Mouse (Mus musculus) hindbrain, postnatal 0 days (tissue): Measurements from ENCODE around the gene Bicd2. TPM values are rescaled to one million over a fixed set of nuclear protein-coding genes. Genes with fewer than 3 reads are reported as not detected.

ENCODE experiments used
- ATAC-seq: fragments of 200-750 bp; cut with Nextera tagmentation; 2 replicates; pipeline ENCODE4 v1.8.0; 2017; ENCODE audit warnings: mild to moderate bottlenecking, moderate TSS enrichment, moderate library complexity
- DNase-seq: peaks from one replicate; pipeline ENCODE4 v3.0.0-alpha.2; 2015; ENCODE audit warnings: low spot score
- H3K27ac ChIP-seq: fragments of 300-500 bp; sonication (generic); 2 replicates; pipeline ENCODE4 v1.5.1; 2014; ENCODE audit warnings: mild to moderate bottlenecking
- H3K27me3 ChIP-seq: fragments of 300-500 bp; sonication (generic); 2 replicates; pipeline ENCODE4 v1.6.1; 2014; ENCODE audit warnings: low read length, mixed read lengths; ENCODE audit not compliant: insufficient read depth
- H3K36me3 ChIP-seq: fragments of 300-500 bp; sonication (generic); 2 replicates; pipeline ENCODE4 v1.6.1; 2014; ENCODE audit warnings: low read length, mixed read lengths; ENCODE audit not compliant: insufficient read depth
- H3K4me1 ChIP-seq: fragments of 300-500 bp; sonication (generic); 2 replicates; pipeline ENCODE4 v1.6.1; 2014; ENCODE audit warnings: antibody characterized with exemption, low read length, mixed read lengths; ENCODE audit not compliant: insufficient read depth
- H3K4me2 ChIP-seq: fragments of 300-500 bp; sonication (generic); 2 replicates; pipeline ENCODE4 v1.6.1; 2014; ENCODE audit warnings: low read depth, mild to moderate bottlenecking, low read length, moderate library complexity, mixed read lengths
- H3K4me3 ChIP-seq: fragments of 300-500 bp; sonication (generic); 2 replicates; pipeline ENCODE4 v1.5.1; 2014; ENCODE audit warnings: low read length
- H3K9ac ChIP-seq: fragments of 300-500 bp; sonication (generic); replicated peaks from 2 replicates; pipeline ENCODE4 v1.6.1; 2014; ENCODE audit warnings: mild to moderate bottlenecking, low read length, moderate library complexity, mixed read lengths
- H3K9me3 ChIP-seq: fragments of 300-500 bp; sonication (generic); 2 replicates; pipeline ENCODE4 v1.6.1; 2016; ENCODE audit warnings: low read length, mixed read lengths
- CTCF ChIP-seq: IDR thresholded peaks from 2 replicates; pipeline ENCODE4 v1.5.1; 2016; ENCODE audit warnings: antibody characterized with exemption, control low read depth, low read depth
- WGBS: fragments of 180-500 bp; shearing (Covaris S2); extraction: QIAGEN DNeasy Blood & Tissue Kit; methylation state at CpG from one replicate; pipeline ENCODE4 v1.1.7; 2014; 5-methylcytosine and 5-hydroxymethylcytosine counted together
- polyA plus RNA-seq: library from polyadenylated mRNA; unstranded; fragments of >200 nt; fragmentation: Nextera tagmentation; extraction: Ambion mirVana; gene quantifications from 2 replicates; pipeline ENCODE4 v1.2.1, GENCODE M21; 2015
- total RNA-seq: library from RNA; depleted of rRNA; stranded (reverse); fragments of >200 nt; gene quantifications from 2 replicates; pipeline ENCODE4 v1.2.3, GENCODE M21; 2014

Bicd2 gene
- total and polyA plus RNA-seq, 2 experiments from 2014 or later, result 25.1 to 51.2 TPM

DNA sequence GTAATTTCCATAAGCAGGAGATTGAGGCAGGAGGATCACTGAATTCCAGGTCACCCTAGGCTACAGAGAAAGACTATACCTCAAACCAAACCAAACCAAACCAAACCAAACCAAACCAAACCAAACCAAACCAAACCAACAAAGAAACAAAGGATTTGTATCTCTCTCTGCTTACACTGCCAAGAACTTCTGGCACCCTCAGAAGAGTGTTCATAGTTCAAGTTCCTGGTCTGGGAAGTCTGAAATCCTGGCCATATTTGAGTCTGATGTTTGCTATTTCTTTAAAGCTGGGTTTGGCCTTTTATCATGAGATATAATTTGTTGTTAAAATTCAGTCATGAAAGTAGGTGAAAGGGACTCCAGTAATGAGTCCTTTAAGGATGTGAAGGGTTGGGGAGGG is 66.4 kb downstream of the Bicd2 start:
- Histone ChIP-seq H3K4me3 (no peak overlapping the region), H3K9ac (no peak overlapping the region), H3K27me3 (no peaks in the 10 kb centered on the region), H3K9me3 (no peaks in the 10 kb centered on the region), H3K36me3 (no peaks in the 10 kb centered on the region), H3K4me1 (no peaks in the 10 kb centered on the region), H3K27ac (no peak overlapping the region), H3K4me2 (no peak overlapping the region)
- DNase-seq (no peak), ATAC-seq (no peak)
- TF ChIP-seq CTCF, result no peak

DNA sequence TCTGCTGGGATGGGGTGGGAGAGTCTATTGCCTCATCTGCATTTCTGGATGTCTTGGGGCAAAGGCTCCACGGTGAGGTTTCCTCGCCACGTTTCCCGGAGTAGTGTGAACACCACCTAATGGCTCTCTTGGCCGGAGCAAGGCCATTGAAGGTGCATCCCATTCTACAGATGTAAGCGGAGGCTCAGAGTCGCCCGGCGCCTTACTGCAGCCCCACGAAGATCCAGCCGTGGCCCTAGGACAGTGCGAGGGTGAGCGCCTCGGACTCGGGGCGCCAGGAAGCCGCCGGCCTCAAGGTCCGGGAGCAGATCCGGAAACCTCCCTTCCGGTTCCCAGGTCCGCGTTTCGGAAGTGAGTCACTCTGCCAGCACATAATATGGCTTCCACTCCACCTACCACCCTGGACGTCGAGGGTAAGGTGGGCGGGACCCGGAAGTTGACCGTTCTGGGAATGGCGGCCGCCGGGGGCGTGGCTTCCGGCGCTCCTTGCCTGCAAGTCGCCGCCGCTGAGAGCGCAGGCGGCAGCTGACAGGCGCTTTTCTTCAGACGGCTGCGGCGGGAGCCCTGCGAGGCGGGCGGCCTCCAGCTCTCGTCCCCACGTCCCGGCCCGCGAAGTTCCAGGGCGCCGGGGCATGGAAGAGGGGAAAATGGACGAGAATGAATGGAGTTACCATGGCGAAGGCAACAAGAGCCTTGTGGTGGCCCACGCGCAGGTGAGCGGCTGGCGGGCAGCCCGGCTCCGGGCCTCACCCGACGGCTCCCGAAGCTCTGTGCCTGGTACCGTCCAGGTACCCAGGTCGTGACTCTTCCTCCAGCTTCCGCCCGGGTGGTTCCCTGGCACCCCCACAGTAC is 79.6 kb downstream of the Bicd2 start, which contains the start of gene Ippk:
Gene Ippk (plus strand): TSS at position 496 of the 852 bp plus-strand sequence.
- Histone ChIP-seq H3K27me3 (no peaks in the 10 kb centered on the region), H3K9ac (peak within 1 kb of the TSS; percentile 84), H3K4me1 (peaks cover 18% of the 10 kb centered on the region), H3K4me3 (peak within 1 kb of the TSS; percentile 80), H3K9me3 (no peaks in the 10 kb centered on the region), H3K27ac (peak within 1 kb of the TSS; percentile 91), H3K4me2 (peak within 1 kb of the TSS; percentile 95), H3K36me3 (no peaks in the 10 kb centered on the region)
- peak; percentile 98 for DNase-seq
- WGBS, result 1% methylated on average over 66 of the region's 69 CpGs
- peak; percentile 99 for ATAC-seq
- TF ChIP-seq CTCF, result 0 out of 2 replicates have a peak, but pooled peaks have one; percentile 15

DNA sequence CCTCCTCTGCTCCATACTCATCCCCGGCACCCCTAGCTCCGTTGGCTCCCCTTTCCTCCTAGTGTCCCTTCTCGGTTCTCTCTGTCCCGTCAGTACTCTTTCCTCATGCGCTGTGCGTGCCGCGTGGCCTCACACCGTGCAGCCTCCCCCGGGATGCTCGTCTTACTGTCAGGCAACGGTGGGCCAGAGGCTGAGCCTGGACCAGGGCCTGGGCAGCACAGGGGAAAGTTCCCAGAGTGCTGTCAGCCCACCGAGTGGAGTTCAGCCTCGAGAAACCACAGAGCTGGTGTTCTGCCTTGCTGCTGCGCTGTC is 80.2 kb downstream of the Bicd2 start:
- Histone ChIP-seq H3K27me3 (no peaks in the 10 kb centered on the region), H3K9ac (peak overlapping the region; percentile 84), H3K27ac (peak overlapping the region; percentile 80), H3K36me3 (no peaks in the 10 kb centered on the region), H3K4me1 (peaks cover 18% of the 10 kb centered on the region), H3K4me2 (peak overlapping the region; percentile 95), H3K4me3 (peak overlapping the region; percentile 80), H3K9me3 (no peaks in the 10 kb centered on the region)
- ATAC-seq (peak; percentile 33; the same call in 1 of the 2 replicates), DNase-seq (peak; percentile 33)
- no peak for TF ChIP-seq CTCF
- 1% methylated on average over 15 of the region's 15 CpGs for WGBS

DNA sequence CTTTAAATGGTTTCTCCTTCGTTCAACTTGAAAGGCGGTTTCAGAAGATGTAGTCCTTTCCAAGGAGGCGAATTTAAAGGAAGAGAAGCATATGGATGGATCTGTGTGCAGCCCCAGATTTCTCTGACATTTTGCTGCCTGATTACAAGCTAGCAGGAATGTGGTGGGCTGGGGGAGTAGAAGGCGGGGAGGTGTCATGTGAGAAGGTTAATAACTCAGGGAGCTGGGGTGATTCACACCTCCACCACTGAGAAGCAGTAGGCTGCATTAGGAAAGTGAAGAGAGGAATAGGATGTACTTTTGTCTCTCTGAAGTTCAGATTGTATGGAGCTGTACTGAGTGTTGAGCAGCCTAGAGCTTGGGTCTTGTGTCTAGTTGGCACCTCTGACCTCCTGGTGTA is 80.6 kb downstream of the Bicd2 start:
- Histone ChIP-seq H3K36me3 (no peaks in the 10 kb centered on the region), H3K4me1 (peaks cover 18% of the 10 kb centered on the region), H3K9me3 (no peaks in the 10 kb centered on the region), H3K4me3 (peak overlapping the region; percentile 80), H3K27me3 (no peaks in the 10 kb centered on the region), H3K9ac (peak overlapping the region; percentile 84), H3K27ac (0 out of 2 replicates have a peak overlapping the region, but pooled peaks have one; percentile 80), H3K4me2 (peak overlapping the region; percentile 95)
- WGBS, result 43% methylated on average over 4 of the region's 4 CpGs
- TF ChIP-seq CTCF, result no peak
- DNase-seq (no peak), ATAC-seq (no peak)

DNA sequence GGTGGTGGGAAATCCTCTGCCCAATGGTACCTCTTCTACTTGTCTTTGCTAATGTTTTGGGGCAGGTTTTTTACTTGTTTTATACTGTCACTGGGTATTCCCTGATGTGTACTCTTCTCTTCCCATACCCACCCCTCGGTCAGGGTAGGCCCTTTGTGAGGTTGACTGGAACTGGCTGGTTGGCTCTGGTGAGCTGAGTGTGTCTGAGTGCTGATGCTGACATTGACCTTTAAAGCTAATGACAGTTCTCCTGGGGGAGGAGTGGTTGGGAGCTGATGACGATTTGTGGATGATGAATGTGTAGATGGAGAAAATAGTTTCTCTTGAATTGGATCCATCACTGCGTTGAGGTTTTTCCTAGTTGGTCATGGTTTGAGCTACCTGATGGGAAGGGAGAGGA is 85.4 kb downstream of the Bicd2 start:
- no peak for TF ChIP-seq CTCF
- Histone ChIP-seq H3K27me3 (no peaks in the 10 kb centered on the region), H3K27ac (no peak overlapping the region), H3K36me3 (no peaks in the 10 kb centered on the region), H3K9me3 (no peaks in the 10 kb centered on the region), H3K4me2 (no peak overlapping the region), H3K9ac (no peak overlapping the region), H3K4me3 (no peak overlapping the region), H3K4me1 (peaks cover 16% of the 10 kb centered on the region)
- DNase-seq, result no peak
- no peak for ATAC-seq
- WGBS, result 90% methylated on average over 3 of the region's 3 CpGs

DNA sequence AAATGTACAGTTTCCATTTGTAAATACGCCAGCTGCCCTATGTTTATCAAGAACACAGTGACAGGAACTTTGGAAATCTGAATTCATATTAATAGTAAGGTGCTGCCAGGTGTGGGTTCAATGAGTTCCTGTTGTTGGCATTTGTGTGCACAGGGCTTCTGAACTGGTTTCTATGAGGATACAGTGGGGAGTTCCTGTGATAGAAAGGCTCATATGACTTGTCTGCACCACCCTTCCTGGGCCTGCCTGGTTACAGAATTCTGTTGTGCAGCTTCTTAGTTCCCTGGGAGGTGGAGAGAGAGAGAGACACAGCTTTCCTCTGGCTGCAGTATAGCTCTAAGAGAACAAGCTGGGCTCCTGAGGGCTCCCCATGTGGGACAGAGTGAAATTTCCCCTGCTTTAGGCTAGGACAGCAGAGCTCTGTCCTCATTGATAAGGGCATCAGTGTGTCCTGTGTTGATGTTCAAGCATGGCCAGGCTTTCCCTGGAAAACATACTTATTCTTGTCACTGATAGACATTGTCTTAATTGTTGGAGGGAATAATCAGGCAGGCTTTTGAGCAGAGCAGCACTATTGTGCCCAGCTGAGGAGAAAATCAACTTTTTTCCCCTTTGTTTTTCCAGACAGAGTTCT is 86.8 kb downstream of the Bicd2 start:
- H3K9ac ChIP-seq, result no peak overlapping the region
- H3K4me2 ChIP-seq, result no peak overlapping the region
- no peak for DNase-seq
- peaks cover 2% of the 10 kb centered on the region; the same call in 1 of the 2 replicates for H3K4me1 ChIP-seq
- H3K9me3 ChIP-seq, result no peaks in the 10 kb centered on the region
- H3K27me3 ChIP-seq, result no peaks in the 10 kb centered on the region
- WGBS, result 91% methylated on average over 1 of the region's 1 CpGs
- peak; percentile 59; the same call in 1 of the 2 replicates for ATAC-seq
- no peak overlapping the region for H3K4me3 ChIP-seq
- no peak overlapping the region for H3K27ac ChIP-seq
- H3K36me3 ChIP-seq, result no peaks in the 10 kb centered on the region
- no peak for TF ChIP-seq CTCF

DNA sequence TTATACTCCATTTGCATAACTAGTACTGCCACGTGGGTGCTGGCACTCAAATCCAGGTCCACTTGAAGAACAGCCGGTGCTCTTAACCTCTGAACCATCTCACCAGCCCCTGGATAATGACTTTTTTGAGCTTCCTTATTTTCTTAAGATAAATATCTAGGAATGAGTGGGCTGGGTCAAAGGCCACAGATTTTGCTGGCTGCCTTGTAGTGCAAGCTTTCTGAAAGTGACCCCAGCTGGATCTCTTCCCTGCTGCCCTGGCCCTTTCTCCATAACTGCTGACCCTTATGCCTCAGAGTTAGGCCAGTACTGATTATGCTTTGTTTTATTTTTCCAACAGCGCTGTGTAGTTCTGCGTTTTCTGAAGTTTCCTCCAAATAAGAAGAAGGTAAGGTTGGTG is 89.1 kb downstream of the Bicd2 start:
- TF ChIP-seq CTCF, result no peak
- H3K4me3 ChIP-seq, result no peak overlapping the region
- no peaks in the 10 kb centered on the region for H3K9me3 ChIP-seq
- no peaks in the 10 kb centered on the region for H3K27me3 ChIP-seq
- H3K4me1 ChIP-seq, result no peaks in the 10 kb centered on the region
- no peak overlapping the region for H3K27ac ChIP-seq
- WGBS, result 80% methylated on average over 4 of the region's 4 CpGs
- peaks cover 4% of the 10 kb centered on the region for H3K36me3 ChIP-seq
- no peak overlapping the region for H3K9ac ChIP-seq
- H3K4me2 ChIP-seq, result no peak overlapping the region
- ATAC-seq (no peak), DNase-seq (no peak)
